Mouse (Mus musculus) kidney, adult 2 months (tissue): ENCODE data around the gene Atp13a5. TPM values are rescaled to one million over a fixed set of nuclear protein-coding genes. Genes with fewer than 3 reads are reported as not detected.

Experiments
- DNase-seq: peaks from one replicate; pipeline ENCODE4 v3.0.0; 2021
- H3K27ac ChIP-seq: fragments of 200-500 bp; 2 replicates; pipeline ENCODE4 v1.5.1; 2012; ENCODE audit warnings: low read depth, low read length, control low read depth, inconsistent platforms; ENCODE audit not compliant: insufficient read depth
- H3K27me3 ChIP-seq: fragments of 200-500 bp; replicated peaks from 2 replicates; pipeline ENCODE4 v1.6.1; 2012; ENCODE audit warnings: mild to moderate bottlenecking, moderate library complexity, low read length, inconsistent platforms; ENCODE audit not compliant: control insufficient read depth, insufficient read depth
- H3K36me3 ChIP-seq: fragments of 200-500 bp; 2 replicates; pipeline ENCODE4 v1.6.1; 2012; ENCODE audit warnings: mild to moderate bottlenecking, moderate library complexity, low read length, inconsistent platforms; ENCODE audit not compliant: control insufficient read depth, insufficient read depth
- H3K4me1 ChIP-seq: fragments of 200-500 bp; 2 replicates; pipeline ENCODE4 v1.6.1; 2011; ENCODE audit warnings: low read length; ENCODE audit not compliant: control insufficient read depth, insufficient read depth
- H3K4me3 ChIP-seq: fragments of 200-500 bp; 2 replicates; pipeline ENCODE4 v1.5.1; 2011; ENCODE audit warnings: mild to moderate bottlenecking, low read depth, low read length, control low read depth; ENCODE audit not compliant: insufficient read depth
- CTCF ChIP-seq: fragments of 200-500 bp; conservative IDR thresholded peaks from 2 replicates; pipeline ENCODE4 v1.5.1; 2011; ENCODE audit warnings: low read depth, mild to moderate bottlenecking, control low read depth, low read length, moderate library complexity, mixed read lengths; ENCODE audit not compliant: insufficient read depth, insufficient read length
- POLR2A ChIP-seq: fragments of 200-500 bp; IDR thresholded peaks from one replicate; pipeline ENCODE4 v1.6.1; 2011; ENCODE audit warnings: low read depth, low read length, control low read depth
- WGBS: fragments of 180-500 bp; shearing (Covaris S2); methylation state at CpG from one replicate; pipeline ENCODE4 v1.1.7; 2018; 5-methylcytosine and 5-hydroxymethylcytosine counted together
- polyA plus RNA-seq: library from polyadenylated mRNA; depleted of rRNA; stranded (reverse); fragments of >200 nt; gene quantifications from 2 replicates; pipeline ENCODE4 v1.2.3, GENCODE M21; 2012; rRNA removed

The Atp13a5 gene
- polyA plus RNA-seq, 1 experiment = not detected

GRCm38 (mm10) chr16:29204875-29205274, 173.7 kb downstream of the Atp13a5 start:
- Histone ChIP-seq H3K27ac (no peak overlapping the region), H3K4me3 (no peak overlapping the region), H3K27me3 (no peaks in the 10 kb centered on the region), H3K4me1 (no peaks in the 10 kb centered on the region; the same call in 1 of the 2 replicates), H3K36me3 (no peaks in the 10 kb centered on the region)
- 89% methylated on average over 7 of the region's 7 CpGs for WGBS
- no peak for DNase-seq
- TF ChIP-seq CTCF (no peak), POLR2A (no peak)

GRCm38 (mm10) chr16:29201146-29201545, 177.4 kb downstream of the Atp13a5 start:
- Histone ChIP-seq H3K4me1 (no peaks in the 10 kb centered on the region; the same call in 1 of the 2 replicates), H3K27ac (no peak overlapping the region), H3K4me3 (no peak overlapping the region), H3K36me3 (no peaks in the 10 kb centered on the region), H3K27me3 (no peaks in the 10 kb centered on the region)
- DNase-seq = peak; percentile 78
- no peak for TF ChIP-seq CTCF
- TF ChIP-seq POLR2A = no peak
- 59% methylated on average over 2 of the region's 2 CpGs for WGBS

GRCm38 (mm10) chr16:29198461-29198860, 180.1 kb downstream of the Atp13a5 start:
- Histone ChIP-seq H3K36me3 (no peaks in the 10 kb centered on the region), H3K4me3 (no peak overlapping the region), H3K4me1 (no peaks in the 10 kb centered on the region; the same call in 1 of the 2 replicates), H3K27me3 (no peaks in the 10 kb centered on the region), H3K27ac (no peak overlapping the region)
- no peak for TF ChIP-seq CTCF
- TF ChIP-seq POLR2A = no peak
- 43% methylated on average over 5 of the region's 5 CpGs for WGBS
- no peak for DNase-seq

GRCm38 (mm10) chr16:29195156-29195555, 183.4 kb downstream of the Atp13a5 start:
- H3K27me3 ChIP-seq = no peaks in the 10 kb centered on the region
- no peak overlapping the region for H3K4me3 ChIP-seq
- WGBS = 90% methylated on average over 1 of the region's 1 CpGs
- H3K27ac ChIP-seq = no peak overlapping the region
- H3K4me1 ChIP-seq = no peaks in the 10 kb centered on the region
- TF ChIP-seq CTCF = no peak
- TF ChIP-seq POLR2A = no peak
- no peaks in the 10 kb centered on the region for H3K36me3 ChIP-seq
- DNase-seq = no peak

- TF ChIP-seq CTCF (no peak), POLR2A (no peak)
- no peak overlapping the region for H3K27ac ChIP-seq
- H3K4me1 ChIP-seq = no peaks in the 10 kb centered on the region
- DNase-seq = no peak
- no peaks in the 10 kb centered on the region for H3K36me3 ChIP-seq
- H3K4me3 ChIP-seq = no peak overlapping the region
- 91% methylated on average over 4 of the region's 4 CpGs for WGBS
- no peaks in the 10 kb centered on the region for H3K27me3 ChIP-seq
Observed at GRCm38 (mm10) chr16:29193981-29194380, 184.6 kb downstream of the Atp13a5 start.

- Histone ChIP-seq H3K36me3 (no peaks in the 10 kb centered on the region), H3K4me3 (no peak overlapping the region), H3K27me3 (no peaks in the 10 kb centered on the region), H3K27ac (no peak overlapping the region), H3K4me1 (no peaks in the 10 kb centered on the region)
- no peak for TF ChIP-seq POLR2A
- TF ChIP-seq CTCF = no peak
- WGBS = 47% methylated on average over 5 of the region's 5 CpGs
- DNase-seq = no peak
Observed at GRCm38 (mm10) chr16:29192911-29193310, 185.6 kb downstream of the Atp13a5 start.

Other genes starting within 250 kb of the Atp13a5 start
- 2.2 and 2.9 TPM in 2 replicates for gene Hrasls, start 169.0 kb downstream of the Atp13a5 start, polyA plus RNA-seq
- 2.3 and 2.6 TPM in 2 replicates for gene Atp13a4, start 166.1 kb upstream of the Atp13a5 start, polyA plus RNA-seq
- gene Opa1, start 200.6 kb upstream of the Atp13a5 start, polyA plus RNA-seq = 19.1 and 19.4 TPM in 2 replicates